13 mouse cellular contexts compared by ENCODE assay signal in the genomic region with DNA sequence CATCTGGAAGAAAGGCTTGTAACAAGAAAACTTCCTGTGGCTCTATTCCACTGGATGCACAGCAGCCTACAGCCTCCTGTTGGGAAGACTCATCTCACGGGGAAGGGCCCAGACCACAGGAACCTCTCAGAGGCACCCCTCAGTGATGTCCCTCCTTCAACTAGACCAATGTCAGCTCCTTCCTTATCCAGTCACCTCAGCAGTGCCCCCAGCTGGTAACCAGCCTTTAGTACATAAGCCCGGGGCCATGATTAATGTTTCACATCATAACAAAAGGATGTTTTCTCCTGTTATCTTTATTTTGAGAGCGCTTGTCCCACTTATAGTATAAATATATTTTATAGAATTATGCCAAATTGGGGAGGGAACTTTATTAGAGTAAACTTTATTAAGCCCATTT.
DNase-seq lines count a peak whose midpoint lies in the region; ATAC-seq and TF ChIP-seq lines count a peak whose summit lies in the region.
"Had no signal": no experiment of that assay in that cellular context is flagged by ENCODE, and none has a peak within 500 bp of the region (broad histone marks: within the 10 kb centered on the region; RNA-seq: fewer than 3 reads in every experiment).

No protein-coding gene starts in this region.

- intact Hi-C loops in heart, postnatal 14 days (cut with DNase I): no loop called here

- H3K36me3 ChIP-seq in heart, postnatal 0 days (replicated peaks; ENCODE audit: control insufficient read depth, insufficient read depth, low read length): no peaks in the 10 kb centered on the region
- H3K36me3 ChIP-seq in thymus, adult 2 months (ENCODE audit: control insufficient read depth, insufficient read depth, low read length): no peaks in the 10 kb centered on the region
- H3K36me3 ChIP-seq: embryonic facial prominence, embryonic 13.5 days; limb, embryonic 12.5 days had no signal

- no peak overlapping the region for H3K4me3 ChIP-seq in heart, postnatal 0 days (ENCODE audit: low read depth, low read length)
- H3K4me3 ChIP-seq in thymus, adult 2 months (ENCODE audit: control insufficient read depth, insufficient read depth, low read length): no peak overlapping the region
- H3K4me3 ChIP-seq: embryonic facial prominence, embryonic 13.5 days; limb, embryonic 12.5 days; myocyte had no signal

- TF ChIP-seq POLR2A in thymus, adult 2 months (IDR thresholded peaks at IDR 0.05; ENCODE audit: control insufficient read depth, extremely low read depth, insufficient read depth, low read length, poor library complexity): no peak

- H3K4me1 ChIP-seq in heart, postnatal 0 days (ENCODE audit: control insufficient read depth, insufficient read depth): no peaks in the 10 kb centered on the region
- H3K4me1 ChIP-seq in thymus, adult 2 months (replicated peaks; ENCODE audit: control insufficient read depth, insufficient read depth, low read length): no peaks in the 10 kb centered on the region

- no peaks in the 10 kb centered on the region for H3K27me3 ChIP-seq in heart, postnatal 0 days (ENCODE audit: control insufficient read depth, insufficient read depth, low read length)
- no peaks in the 10 kb centered on the region for H3K27me3 ChIP-seq in thymus, adult 2 months (ENCODE audit: control insufficient read depth, insufficient read depth, low read length)
- H3K27me3 ChIP-seq: embryonic facial prominence, embryonic 13.5 days; limb, embryonic 12.5 days had no signal

- H3K9me3 ChIP-seq in heart, postnatal 0 days (replicated peaks; ENCODE audit: control insufficient read depth, low read length): no peaks in the 10 kb centered on the region
- H3K9me3 ChIP-seq: embryonic facial prominence, embryonic 13.5 days; limb, embryonic 12.5 days had no signal

- TF ChIP-seq CTCF in heart, postnatal 0 days (IDR thresholded peaks at IDR 0.05; ENCODE audit: low read depth): peak; percentile 24; the same call in 1 of the 2 replicates
- no peak for TF ChIP-seq CTCF in thymus, adult 2 months (IDR thresholded peaks at IDR 0.05; ENCODE audit: borderline replicate concordance, control insufficient read depth, extremely low read depth, insufficient read depth, low read length, poor library complexity)

- no peak overlapping the region for H3K4me2 ChIP-seq in heart, postnatal 0 days (ENCODE audit: low read depth, low read length)
- H3K4me2 ChIP-seq: embryonic facial prominence, embryonic 13.5 days; limb, embryonic 12.5 days had no signal

- no peak for DNase-seq in heart, postnatal 0 days (ENCODE audit: low spot score)
- no peak for DNase-seq in heart, postnatal 14 days
- peak; percentile 16 for DNase-seq in thymus, adult 2 months
- no peak for DNase-seq in thymus, adult 18-20 months
- peak; percentile 13 for DNase-seq in adrenal gland, postnatal 25 days
- peak; percentile 12 to 20 for DNase-seq in thymus, postnatal 36 days
- DNase-seq in layer of hippocampus, postnatal 10 days (ENCODE audit: low spot score in 2 of 2): no peak
- DNase-seq in MN1 (ENCODE audit: low spot score): no peak

- WGBS in heart, postnatal 0 days: 87% methylated on average over 3 of the region's 3 CpGs
- WGBS in thymus, adult 2 months: 94% methylated on average over 3 of the region's 3 CpGs

- no peak for TF ChIP-seq EP300 in heart, postnatal 0 days (IDR thresholded peaks at IDR 0.05; ENCODE audit: low read depth)

- H3K9ac ChIP-seq in heart, postnatal 0 days (replicated peaks; ENCODE audit: low read depth, low read length): no peak overlapping the region
- H3K9ac ChIP-seq: embryonic facial prominence, embryonic 13.5 days; limb, embryonic 12.5 days had no signal

- no peak for ATAC-seq in heart, postnatal 0 days (ENCODE audit: insufficient read depth, low read depth)
- ATAC-seq: forebrain, embryonic 16.5 days; hindbrain, postnatal 0 days had no signal

- H3K27ac ChIP-seq in heart, postnatal 0 days (ENCODE audit: low read depth): no peak overlapping the region
- H3K27ac ChIP-seq in thymus, adult 2 months (ENCODE audit: control insufficient read depth, insufficient read depth, low read length): no peak overlapping the region
- H3K27ac ChIP-seq: embryonic facial prominence, embryonic 13.5 days; hindbrain, postnatal 0 days; limb, embryonic 12.5 days had no signal

Comparison
In these comparisons a context has a peak if more than half of its experiments do, and no peak if none do; other contexts are left out.
1. DNase-seq: peak in thymus, adult 2 months (single experiment), adrenal gland, postnatal 25 days (single experiment) and thymus, postnatal 36 days (2 of 2); none in heart, postnatal 0 days (single experiment), heart, postnatal 14 days (0 of 2), thymus, adult 18-20 months (0 of 2), layer of hippocampus, postnatal 10 days (0 of 2) and MN1 (single experiment).